Mouse (Mus musculus) intestine, embryonic 14.5 days (tissue): ENCODE results near the gene Gm8369. TPM values are rescaled to one million over a fixed set of nuclear protein-coding genes. Genes with fewer than 3 reads are reported as not detected.
"Not testable (repeated sequence)": the region's sequence is repeated elsewhere in the genome, so short reads cannot be mapped to it uniquely, and the experiment has no call there.

Experiments
- ATAC-seq: fragments of 200-750 bp; cut with Nextera tagmentation; replicated peaks from 2 replicates; pipeline ENCODE4 v1.8.0; 2017; ENCODE audit warnings: low read depth, moderate number of reproducible peaks, moderate TSS enrichment, moderate library complexity; ENCODE audit not compliant: low FRiP score, low TSS enrichment
- DNase-seq: peaks from one replicate; pipeline ENCODE4 v3.0.0-alpha.2; 2018; ENCODE audit warnings: low spot score
- H3K27ac ChIP-seq: fragments of 300-500 bp; sonication (generic); 2 replicates; pipeline ENCODE4 v1.5.1; 2014; ENCODE audit warnings: low read depth, mild to moderate bottlenecking, control low read depth
- H3K27me3 ChIP-seq: fragments of 300-500 bp; sonication (generic); replicated peaks from 2 replicates; pipeline ENCODE4 v1.6.1; 2014; ENCODE audit warnings: low read length, control low read depth; ENCODE audit not compliant: control insufficient read depth, insufficient read depth
- H3K36me3 ChIP-seq: fragments of 300-500 bp; sonication (generic); 2 replicates; pipeline ENCODE4 v1.6.1; 2014; ENCODE audit warnings: low read length, control low read depth; ENCODE audit not compliant: control insufficient read depth, insufficient read depth
- H3K4me1 ChIP-seq: fragments of 300-500 bp; sonication (generic); replicated peaks from 2 replicates; pipeline ENCODE4 v1.6.1; 2014; ENCODE audit warnings: low read length, control low read depth, mixed read lengths; ENCODE audit not compliant: control insufficient read depth, insufficient read depth
- H3K4me2 ChIP-seq: fragments of 300-500 bp; sonication (generic); 2 replicates; pipeline ENCODE4 v1.6.1; 2014; ENCODE audit warnings: low read length
- H3K4me3 ChIP-seq: fragments of 300-500 bp; sonication (generic); 2 replicates; pipeline ENCODE4 v1.5.1; 2014; ENCODE audit warnings: low read depth, low read length, control low read depth, mixed read lengths
- H3K9ac ChIP-seq: fragments of 300-500 bp; sonication (generic); 2 replicates; pipeline ENCODE4 v1.6.1; 2014; ENCODE audit warnings: mild to moderate bottlenecking, low read length
- H3K9me3 ChIP-seq: fragments of 300-500 bp; sonication (generic); 2 replicates; pipeline ENCODE4 v1.6.1; 2016; ENCODE audit warnings: low read length, control low read depth; ENCODE audit not compliant: control insufficient read depth
- WGBS: fragments of 180-500 bp; shearing (Covaris S2); extraction: QIAGEN DNeasy Blood & Tissue Kit; methylation state at CpG from one replicate; pipeline ENCODE4 v1.1.7; 2014; 5-methylcytosine and 5-hydroxymethylcytosine counted together
- polyA plus RNA-seq: library from polyadenylated mRNA; unstranded; fragments of >200 nt; fragmentation: Nextera tagmentation; extraction: Ambion mirVana; gene quantifications from 2 replicates; pipeline ENCODE4 v1.2.1, GENCODE M21; 2014

The Gm8369 gene
- polyA plus RNA-seq, 1 experiment from 2014 or later = not detected

DNA sequence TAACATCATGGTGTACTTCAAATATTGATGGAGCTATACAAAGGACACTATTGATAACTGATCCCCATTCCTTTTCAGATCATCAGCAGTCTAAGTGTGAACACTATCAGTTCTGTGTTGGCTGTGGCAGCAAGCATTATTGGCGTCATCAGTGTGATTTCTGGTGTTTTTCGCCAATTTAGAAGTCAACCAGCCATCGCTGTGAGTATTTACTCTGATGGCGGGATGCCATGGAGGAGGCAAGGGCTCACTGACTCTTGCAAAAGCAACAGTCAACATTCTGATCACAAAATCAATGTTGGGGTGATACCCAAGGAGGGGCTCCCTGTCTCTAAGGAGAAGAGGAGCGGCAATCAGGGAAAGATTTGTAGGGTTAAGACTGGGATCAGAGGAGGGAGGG, 69.0 kb downstream of the Gm8369 start:
- Histone ChIP-seq H3K36me3 (no peaks in the 10 kb centered on the region), H3K9me3 (no peaks in the 10 kb centered on the region), H3K4me1 (no peaks in the 10 kb centered on the region), H3K4me2 (no peak overlapping the region), H3K27me3 (no peaks in the 10 kb centered on the region), H3K4me3 (no peak overlapping the region), H3K9ac (no peak overlapping the region), H3K27ac (no peak overlapping the region)
- no peak for ATAC-seq
- 87% methylated on average over 5 of the region's 5 CpGs for WGBS
- DNase-seq = no peak

DNA sequence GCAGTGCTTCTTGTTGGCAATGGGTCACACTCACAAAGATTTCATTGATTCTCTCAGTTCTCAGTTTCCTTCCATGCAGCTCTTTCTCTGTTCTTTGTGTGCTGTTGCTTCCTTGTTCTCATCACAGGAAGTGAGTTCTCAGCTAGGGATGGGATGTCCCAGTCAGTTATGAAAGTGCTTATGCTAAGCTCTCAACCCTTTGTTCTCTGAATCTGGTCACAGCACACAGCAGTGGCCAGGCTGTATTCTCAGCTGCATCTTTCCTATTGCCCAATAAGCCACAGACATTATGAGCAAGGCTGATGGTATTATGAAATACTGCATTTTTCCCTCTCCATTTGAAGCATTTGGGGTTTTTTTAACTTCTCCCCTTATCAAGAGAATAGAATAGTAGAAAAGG, 73.8 kb downstream of the Gm8369 start:
- H3K4me3 ChIP-seq, ATAC-seq, H3K27ac ChIP-seq, DNase-seq, H3K9me3 ChIP-seq, H3K27me3 ChIP-seq, H3K4me2 ChIP-seq, H3K9ac ChIP-seq, H3K4me1 ChIP-seq, H3K36me3 ChIP-seq: not testable (repeated sequence)

Other genes starting within 250 kb of the Gm8369 start
- not detected in 2 replicates for gene Ms4a1, start 219.7 kb upstream of the Gm8369 start, polyA plus RNA-seq
- gene Ms4a5, start 202.1 kb upstream of the Gm8369 start, polyA plus RNA-seq = not detected in 2 replicates
- gene Ms4a14, start 171.5 kb upstream of the Gm8369 start, polyA plus RNA-seq = 0.09 and 0.16 TPM in 2 replicates
- 2.6 and 3.5 TPM in 2 replicates for gene Ms4a7, start 149.8 kb upstream of the Gm8369 start, polyA plus RNA-seq
- gene Ms4a4a, start 110.4 kb upstream of the Gm8369 start, polyA plus RNA-seq = 3.5 and 3.7 TPM in 2 replicates
- gene Ms4a4c, start 81.2 kb upstream of the Gm8369 start, polyA plus RNA-seq = 1.3 and 1.8 TPM in 2 replicates
- gene Ms4a4b, start 42.4 kb upstream of the Gm8369 start, polyA plus RNA-seq = 0.08 TPM in 2 replicates
- 9.1 and 10.7 TPM in 2 replicates for gene Ms4a6c, start 16.6 kb upstream of the Gm8369 start, polyA plus RNA-seq
- 7.7 and 8.8 TPM in 2 replicates for gene Ms4a6b, start 30.6 kb downstream of the Gm8369 start, polyA plus RNA-seq
- 1.7 and 2.5 TPM in 2 replicates for gene Ms4a4d, start 50.9 kb downstream of the Gm8369 start, polyA plus RNA-seq
- 4.1 and 4.7 TPM in 2 replicates for gene Ms4a6d, start 118.9 kb downstream of the Gm8369 start, polyA plus RNA-seq
- gene Ms4a2, start 137.8 kb downstream of the Gm8369 start, polyA plus RNA-seq = 0.27 TPM in 1 of 2 replicates, not detected in the other
- not detected in 2 replicates for gene Ms4a3, start 154.9 kb downstream of the Gm8369 start, polyA plus RNA-seq
- gene Oosp2, start 174.6 kb downstream of the Gm8369 start, polyA plus RNA-seq = not detected in 2 replicates
- gene Oosp1, start 205.2 kb downstream of the Gm8369 start, polyA plus RNA-seq = not detected in 2 replicates
- not detected in 2 replicates for gene Oosp3, start 211.1 kb downstream of the Gm8369 start, polyA plus RNA-seq